In the genomic region with DNA sequence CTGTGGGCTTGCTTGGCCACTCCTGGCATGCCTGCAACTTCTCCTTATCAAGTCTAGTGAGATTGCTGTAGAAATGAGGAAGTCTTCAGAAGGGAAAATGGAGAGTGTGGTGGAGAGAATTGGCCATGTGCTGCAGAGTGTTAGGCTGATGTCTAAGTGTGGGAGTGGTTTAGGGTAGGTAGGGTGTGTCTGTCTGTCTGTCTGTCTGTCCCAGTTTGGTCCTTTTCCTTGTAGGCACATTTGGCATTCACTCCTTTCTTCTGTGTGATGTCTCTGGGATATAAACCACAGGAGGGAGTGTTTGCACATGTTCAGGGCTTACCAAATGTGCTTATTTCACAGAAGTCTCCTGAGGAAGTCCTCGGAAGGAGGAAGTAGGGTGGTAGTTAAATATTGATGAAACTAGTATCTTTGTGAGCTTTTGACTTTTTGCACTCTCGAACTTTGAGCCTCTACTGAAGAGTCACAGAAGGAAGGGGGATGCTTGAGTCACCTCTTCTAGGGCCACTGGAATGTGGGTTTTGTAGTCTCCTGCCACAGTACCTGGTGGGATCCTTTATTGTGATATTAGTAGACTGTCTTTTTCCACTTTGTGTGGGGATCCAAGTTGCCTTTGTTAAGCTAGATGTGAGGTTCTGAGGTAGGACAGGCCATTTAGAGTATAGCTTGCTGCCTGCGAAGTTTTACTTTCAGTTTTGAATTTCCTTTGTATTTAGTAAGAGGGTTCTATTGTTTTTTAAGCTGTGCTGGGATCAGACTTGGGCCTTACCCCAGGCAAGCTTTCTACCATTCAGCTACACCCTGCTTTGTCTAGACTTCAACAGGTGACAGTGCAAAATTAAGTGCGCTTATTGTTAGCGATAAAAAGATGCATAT, we compare ENCODE assay signal across 1 mouse cellular context.
A peak's percentile ranks its signal among the peaks of the same experiment; 100 is the strongest.
TF ChIP-seq lines count a peak whose summit lies in the region.

No protein-coding gene starts in this region.

TF ChIP-seq in CH12.LX, 34 proteins besides CTCF, POLR2A, EP300 and RAD21:
- TF ChIP-seq JUN (IDR thresholded peaks at IDR 0.05; ENCODE audit: insufficient read depth, low read depth, low read length) (no peak), CHD2 (IDR thresholded peaks at IDR 0.05; ENCODE audit: low read length) (no peak), BHLHE40 (IDR thresholded peaks at IDR 0.05; ENCODE audit: low read depth, low read length) (peak; percentile 33; the same call in 1 of the 2 replicates), MAFK (IDR thresholded peaks at IDR 0.05; ENCODE audit: insufficient replicate concordance, low read length) (no peak), MAX (IDR thresholded peaks at IDR 0.05; ENCODE audit: low read length) (peak; percentile 97), MXI1 (IDR thresholded peaks at IDR 0.05; ENCODE audit: low read depth, low read length) (peak; percentile 97), NRF1 (IDR thresholded peaks at IDR 0.05; ENCODE audit: low read depth, low read length) (no peak), TBP (conservative IDR thresholded peaks at IDR 0.05; ENCODE audit: low read depth, low read length) (peak; percentile 57), HCFC1 (IDR thresholded peaks at IDR 0.05; ENCODE audit: low read depth, low read length) (0 out of 2 replicates have a peak, but pooled peaks have one; percentile 6), MYC (IDR thresholded peaks at IDR 0.05; ENCODE audit: low read depth, low read length) (peak; percentile 99), TCF12 (IDR thresholded peaks at IDR 0.05; ENCODE audit: low read depth, low read length) (peak; percentile 46; the same call in 1 of the 2 replicates), PAX5 (IDR thresholded peaks at IDR 0.05; ENCODE audit: low read length) (no peak), ELF1 (IDR thresholded peaks at IDR 0.05; ENCODE audit: low read depth, low read length) (peak; percentile 46; the same call in 1 of the 2 replicates), IRF4 (IDR thresholded peaks at IDR 0.05; ENCODE audit: low read depth, low read length) (0 out of 2 replicates have a peak, but pooled peaks have one; percentile 14), SMC3 (IDR thresholded peaks at IDR 0.05; ENCODE audit: low read depth, low read length) (no peak), ETS1 (conservative IDR thresholded peaks at IDR 0.05; ENCODE audit: low read depth, low read length) (no peak), POLR2AphosphoS2 (IDR thresholded peaks at IDR 0.05; ENCODE audit: low read depth, low read length) (no peak), ZMIZ1 (IDR thresholded peaks at IDR 0.05; ENCODE audit: low read depth, low read length) (0 out of 2 replicates have a peak, but pooled peaks have one; percentile 16), SIN3A (IDR thresholded peaks at IDR 0.05; ENCODE audit: low read length) (peak; percentile 94), NELFE (IDR thresholded peaks at IDR 0.05; ENCODE audit: low read depth, low read length) (peak; percentile 68)
